Mouse (Mus musculus) midbrain, embryonic 10.5 days (tissue): ENCODE results near the gene Nipsnap2. TPM values are rescaled to one million over a fixed set of nuclear protein-coding genes. Genes with fewer than 3 reads are reported as not detected.
"Not testable (repeated sequence)": the region's sequence is repeated elsewhere in the genome, so short reads cannot be mapped to it uniquely, and the experiment has no call there.

ENCODE experiments used
- DNase-seq: peaks from one replicate; pipeline ENCODE4 v3.0.0-alpha.2; 2017; ENCODE audit warnings: low spot score
- H3K27ac ChIP-seq: fragments of 300-500 bp; sonication (generic); replicated peaks from 2 replicates; pipeline ENCODE4 v1.5.1; 2016; ENCODE audit warnings: mild to moderate bottlenecking
- H3K27me3 ChIP-seq: fragments of 300-500 bp; sonication (generic); 2 replicates; pipeline ENCODE4 v1.6.1; 2016; ENCODE audit warnings: low read depth, mild to moderate bottlenecking; ENCODE audit not compliant: poor library complexity, severe bottlenecking
- H3K36me3 ChIP-seq: fragments of 300-500 bp; sonication (generic); 2 replicates; pipeline ENCODE4 v1.6.1; 2016; ENCODE audit warnings: mild to moderate bottlenecking, moderate library complexity
- H3K4me1 ChIP-seq: fragments of 300-500 bp; sonication (generic); 2 replicates; pipeline ENCODE4 v1.6.1; 2016
- H3K4me3 ChIP-seq: fragments of 300-500 bp; sonication (generic); 2 replicates; pipeline ENCODE4 v1.5.1; 2016; ENCODE audit warnings: mild to moderate bottlenecking, moderate library complexity
- H3K9me3 ChIP-seq: fragments of 300-500 bp; sonication (generic); replicated peaks from 2 replicates; pipeline ENCODE4 v1.6.1; 2016; ENCODE audit warnings: mild to moderate bottlenecking
- WGBS: fragments of 180-500 bp; shearing (Covaris S2); methylation state at CpG from one replicate; pipeline ENCODE4 v1.1.7; 2016; 5-methylcytosine and 5-hydroxymethylcytosine counted together
- polyA plus RNA-seq: library from polyadenylated mRNA; unstranded; fragments of >200 nt; fragmentation: Nextera tagmentation; extraction: Ambion mirVana; gene quantifications from 2 replicates; pipeline ENCODE4 v1.2.1, GENCODE M21; 2016

The Nipsnap2 gene
- polyA plus RNA-seq, 1 experiment from 2014 or later, result 76.3 TPM

GRCm38 (mm10) chr5:129790591-129790990 lies 65.7 kb downstream of the Nipsnap2 start:
- 93% methylated on average over 8 of the region's 8 CpGs for WGBS
- peaks cover 61% of the 10 kb centered on the region for H3K36me3 ChIP-seq

More at GRCm38 (mm10) chr5:129790591-129790990, 65.7 kb downstream of the Nipsnap2 start:
- not testable (repeated sequence) for H3K9me3 ChIP-seq, H3K27ac ChIP-seq, DNase-seq, H3K4me3 ChIP-seq, H3K27me3 ChIP-seq
- peaks cover 23% of the 10 kb centered on the region for H3K4me1 ChIP-seq

Other genes with a start within 250 kb of the Nipsnap2 start
- gene Sfswap, start 223.8 kb upstream of the Nipsnap2 start, polyA plus RNA-seq, result 35.1 and 40.8 TPM in 2 replicates
- 3.7 and 5.1 TPM in 2 replicates for gene Mmp17, start 140.9 kb upstream of the Nipsnap2 start, polyA plus RNA-seq
- 6.3 and 8.1 TPM in 2 replicates for gene Zfp11, start 55.0 kb upstream of the Nipsnap2 start, polyA plus RNA-seq
- gene Sept14, start 16.6 kb upstream of the Nipsnap2 start, polyA plus RNA-seq, result not detected in 2 replicates
- 181 and 185 TPM in 2 replicates for gene Mrps17, start 9.6 kb upstream of the Nipsnap2 start, polyA plus RNA-seq
- 39.7 and 45.4 TPM in 2 replicates for gene Psph, start 62.4 kb downstream of the Nipsnap2 start, polyA plus RNA-seq
- gene Sumf2, start 121.9 kb downstream of the Nipsnap2 start, polyA plus RNA-seq, result 48.8 and 50.5 TPM in 2 replicates
- gene Chchd2, start 162.4 kb downstream of the Nipsnap2 start, polyA plus RNA-seq, result 1,024 and 1,060 TPM in 2 replicates
- 5.1 and 5.3 TPM in 2 replicates for gene Zbed5, start 170.7 kb downstream of the Nipsnap2 start, polyA plus RNA-seq
- 0.25 and 0.41 TPM in 2 replicates for gene Phkg1, start 173.5 kb downstream of the Nipsnap2 start, polyA plus RNA-seq
- 4.2 and 6.1 TPM in 2 replicates for gene Nupr1l, start 183.5 kb downstream of the Nipsnap2 start, polyA plus RNA-seq
- 30.9 and 35.5 TPM in 2 replicates for gene Vkorc1l1, start 216.9 kb downstream of the Nipsnap2 start, polyA plus RNA-seq